Mouse (Mus musculus): ENCODE measurements at regions not wholly inside any gene's neighbourhood (a gene's known extent, or its start where the extent isn't known, plus 50 kb on each side); places are given as distances from the start of the nearest gene placed in this dataset.

DNA sequence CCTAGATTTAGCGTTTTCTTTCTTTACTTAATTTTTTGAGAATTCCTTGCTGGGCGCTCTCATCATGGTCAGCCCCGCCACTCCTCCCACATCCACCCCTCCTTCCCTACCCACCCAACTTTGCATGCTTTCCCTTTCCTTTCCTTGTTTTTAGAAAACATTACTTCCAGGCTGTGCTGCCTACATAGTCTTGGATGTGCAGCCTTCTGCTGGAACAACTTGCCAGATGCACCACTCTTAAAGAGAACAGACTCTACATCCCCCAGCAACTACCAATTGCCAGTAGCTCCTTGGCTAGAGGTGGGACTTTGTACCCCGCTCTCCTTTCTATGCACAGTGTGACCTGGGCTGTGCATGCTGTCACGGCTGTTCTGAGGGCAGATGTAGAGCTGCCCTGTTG, 108.0 kb upstream of the Fndc3a start:
- H3K27ac ChIP-seq (ENCODE audit: insufficient read depth, low read depth, low read length): no peak overlapping the region
- TF ChIP-seq POLR2A (IDR thresholded peaks at IDR 0.05; ENCODE audit: low read depth, low read length) (no peak), CTCF (conservative IDR thresholded peaks at IDR 0.05; ENCODE audit: insufficient read depth, insufficient read length, low read depth, low read length) (no peak)
- no peak for DNase-seq
- H3K36me3 ChIP-seq (ENCODE audit: control insufficient read depth, insufficient read depth, low read length): no peaks in the 10 kb centered on the region
- H3K27me3 ChIP-seq (replicated peaks; ENCODE audit: control insufficient read depth, insufficient read depth, low read length): no peaks in the 10 kb centered on the region
- H3K4me3 ChIP-seq (ENCODE audit: insufficient read depth, low read depth, low read length): no peak overlapping the region
- H3K4me1 ChIP-seq (ENCODE audit: control insufficient read depth, insufficient read depth, low read length): 0 out of 2 replicates have a peak, but pooled peaks cover 6% of the 10 kb centered on the region
- 81% methylated on average over 5 of the region's 5 CpGs for WGBS

DNA sequence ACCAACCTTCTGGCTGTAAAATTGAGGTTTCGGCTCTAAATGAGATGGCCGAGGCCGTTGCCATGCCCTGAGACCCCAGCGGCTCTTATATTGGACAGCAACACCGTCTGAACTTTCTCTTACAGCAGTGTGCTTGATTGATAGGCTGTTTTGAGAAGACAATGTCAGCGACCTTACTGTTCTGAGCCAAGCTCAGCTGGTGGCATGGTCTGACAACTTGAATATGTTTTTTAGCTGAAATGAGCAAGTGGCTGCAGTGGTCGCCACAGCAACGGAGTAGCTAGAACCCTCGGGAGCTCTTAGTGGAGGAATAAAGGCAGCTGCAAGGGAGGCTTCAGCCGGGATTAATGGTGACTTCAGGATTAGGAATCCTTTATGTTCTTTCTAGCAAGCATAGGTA, 107.0 kb upstream of the Fndc3a start:
- DNase-seq: no peak
- WGBS: 48% methylated on average over 10 of the region's 10 CpGs
- Histone ChIP-seq H3K36me3 (ENCODE audit: control insufficient read depth, insufficient read depth, low read length) (no peaks in the 10 kb centered on the region), H3K27me3 (replicated peaks; ENCODE audit: control insufficient read depth, insufficient read depth, low read length) (no peaks in the 10 kb centered on the region), H3K4me1 (ENCODE audit: control insufficient read depth, insufficient read depth, low read length) (0 out of 2 replicates have a peak, but pooled peaks cover 6% of the 10 kb centered on the region), H3K4me3 (ENCODE audit: insufficient read depth, low read depth, low read length) (no peak overlapping the region), H3K27ac (ENCODE audit: insufficient read depth, low read depth, low read length) (no peak overlapping the region)
- TF ChIP-seq CTCF (conservative IDR thresholded peaks at IDR 0.05; ENCODE audit: insufficient read depth, insufficient read length, low read depth, low read length): no peak
- TF ChIP-seq POLR2A (IDR thresholded peaks at IDR 0.05; ENCODE audit: low read depth, low read length): no peak

DNA sequence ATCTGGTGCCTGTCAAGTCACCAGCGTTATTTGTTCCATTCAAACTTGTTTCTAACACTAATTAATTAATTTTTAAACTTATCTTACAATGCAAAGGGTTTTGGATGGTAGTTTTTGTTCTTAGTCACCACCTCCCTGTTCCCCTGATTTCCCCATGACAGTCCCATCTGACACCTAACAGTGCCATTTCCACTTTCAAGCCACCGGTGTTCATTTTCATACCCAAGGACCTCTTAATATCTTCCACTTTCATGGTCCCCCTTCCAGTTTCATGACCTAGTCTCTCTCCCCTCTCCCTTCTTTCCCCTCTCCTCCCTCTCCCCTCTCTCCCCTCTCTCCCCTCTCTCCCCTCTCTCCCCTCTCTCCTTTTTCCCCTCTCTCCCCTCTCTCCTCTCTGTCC, 99.3 kb upstream of the Fndc3a start:
- TF ChIP-seq CTCF (conservative IDR thresholded peaks at IDR 0.05; ENCODE audit: insufficient read depth, insufficient read length, low read depth, low read length): no peak
- TF ChIP-seq POLR2A (IDR thresholded peaks at IDR 0.05; ENCODE audit: low read depth, low read length): no peak
- no peaks in the 10 kb centered on the region for H3K36me3 ChIP-seq (ENCODE audit: control insufficient read depth, insufficient read depth, low read length)
- H3K4me1 ChIP-seq (ENCODE audit: control insufficient read depth, insufficient read depth, low read length): 0 out of 2 replicates have a peak, but pooled peaks cover 3% of the 10 kb centered on the region
- DNase-seq: no peak
- H3K27me3 ChIP-seq (replicated peaks; ENCODE audit: control insufficient read depth, insufficient read depth, low read length): no peaks in the 10 kb centered on the region; the same call in 1 of the 2 replicates
- H3K4me3 ChIP-seq (ENCODE audit: insufficient read depth, low read depth, low read length): no peak overlapping the region
- no peak overlapping the region for H3K27ac ChIP-seq (ENCODE audit: insufficient read depth, low read depth, low read length)
- 85% methylated on average over 2 of the region's 2 CpGs for WGBS

DNA sequence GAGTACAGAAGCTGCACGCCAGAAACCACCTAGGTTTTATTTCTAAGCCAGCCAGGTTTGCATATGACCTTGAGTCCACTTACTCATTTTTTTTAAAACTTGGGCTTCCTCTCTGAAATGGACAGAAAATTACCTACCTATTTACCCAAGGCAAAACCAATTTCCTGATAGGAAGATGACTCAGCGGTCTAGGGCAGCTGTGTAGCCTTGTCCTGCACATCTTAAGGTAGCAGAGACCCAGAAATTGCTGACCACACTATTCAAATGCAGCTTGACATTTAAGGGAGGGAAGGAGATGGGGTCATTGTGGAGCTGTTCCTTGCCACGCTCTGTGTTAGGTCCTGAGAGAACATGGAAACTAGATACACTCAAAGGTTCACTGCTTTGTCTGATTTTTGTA, 98.1 kb upstream of the Fndc3a start:
- H3K4me1 ChIP-seq (ENCODE audit: control insufficient read depth, insufficient read depth, low read length): no peaks in the 10 kb centered on the region
- H3K36me3 ChIP-seq (ENCODE audit: control insufficient read depth, insufficient read depth, low read length): no peaks in the 10 kb centered on the region
- no peak for DNase-seq
- TF ChIP-seq POLR2A (IDR thresholded peaks at IDR 0.05; ENCODE audit: low read depth, low read length) (no peak), CTCF (conservative IDR thresholded peaks at IDR 0.05; ENCODE audit: insufficient read depth, insufficient read length, low read depth, low read length) (no peak)
- H3K27ac ChIP-seq (ENCODE audit: insufficient read depth, low read depth, low read length): no peak overlapping the region
- 78% methylated on average over 3 of the region's 3 CpGs for WGBS
- H3K4me3 ChIP-seq (ENCODE audit: insufficient read depth, low read depth, low read length): no peak overlapping the region
- no peaks in the 10 kb centered on the region; the same call in 1 of the 2 replicates for H3K27me3 ChIP-seq (replicated peaks; ENCODE audit: control insufficient read depth, insufficient read depth, low read length)

DNA sequence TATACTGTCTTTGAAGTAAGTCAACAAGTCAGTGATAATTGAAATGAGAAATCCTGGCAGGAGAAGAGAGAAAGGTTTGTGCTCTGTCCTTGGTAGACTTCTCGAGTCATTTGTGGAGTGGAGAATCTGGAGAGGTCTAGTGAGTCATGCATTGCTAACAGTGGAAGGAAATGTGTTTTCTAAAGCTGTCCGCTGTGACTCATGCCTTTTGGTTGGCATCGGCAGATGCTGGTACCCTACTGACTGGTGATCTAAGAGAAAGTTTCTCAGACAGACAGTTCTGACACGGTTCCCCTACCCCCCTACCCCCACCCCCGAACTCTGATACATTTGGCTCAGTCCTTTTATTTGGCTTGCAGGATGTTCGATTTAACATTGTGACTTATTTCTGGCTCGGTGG, 97.5 kb upstream of the Fndc3a start:
- H3K27me3 ChIP-seq (replicated peaks; ENCODE audit: control insufficient read depth, insufficient read depth, low read length): no peaks in the 10 kb centered on the region; the same call in 1 of the 2 replicates
- H3K27ac ChIP-seq (ENCODE audit: insufficient read depth, low read depth, low read length): no peak overlapping the region
- H3K4me1 ChIP-seq (ENCODE audit: control insufficient read depth, insufficient read depth, low read length): no peaks in the 10 kb centered on the region
- H3K4me3 ChIP-seq (ENCODE audit: insufficient read depth, low read depth, low read length): no peak overlapping the region
- no peak for TF ChIP-seq POLR2A (IDR thresholded peaks at IDR 0.05; ENCODE audit: low read depth, low read length)
- TF ChIP-seq CTCF (conservative IDR thresholded peaks at IDR 0.05; ENCODE audit: insufficient read depth, insufficient read length, low read depth, low read length): no peak
- H3K36me3 ChIP-seq (ENCODE audit: control insufficient read depth, insufficient read depth, low read length): no peaks in the 10 kb centered on the region
- DNase-seq: no peak
- 65% methylated on average over 7 of the region's 7 CpGs for WGBS

DNA sequence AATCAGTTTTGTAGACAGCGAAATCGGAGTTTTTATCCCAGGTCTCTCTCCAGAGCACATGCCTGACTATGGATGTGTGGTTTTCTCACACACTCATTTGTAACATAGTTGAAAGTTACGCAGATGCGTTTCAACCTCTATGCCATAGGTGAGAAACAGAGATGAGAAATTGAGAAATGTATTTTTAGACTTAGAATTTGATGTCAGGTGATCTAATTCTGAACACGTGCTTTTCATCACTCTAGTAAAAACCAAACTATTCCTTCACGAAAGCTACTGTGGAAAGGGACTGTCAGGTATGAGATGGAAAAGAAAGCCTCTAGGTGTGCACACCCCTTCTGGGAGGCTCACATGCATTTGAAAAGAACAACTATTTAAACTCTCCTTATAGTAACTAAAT, 96.8 kb upstream of the Fndc3a start:
- H3K27me3 ChIP-seq (replicated peaks; ENCODE audit: control insufficient read depth, insufficient read depth, low read length): no peaks in the 10 kb centered on the region; the same call in 1 of the 2 replicates
- DNase-seq: no peak
- no peak for TF ChIP-seq POLR2A (IDR thresholded peaks at IDR 0.05; ENCODE audit: low read depth, low read length)
- no peak for TF ChIP-seq CTCF (conservative IDR thresholded peaks at IDR 0.05; ENCODE audit: insufficient read depth, insufficient read length, low read depth, low read length)
- no peak overlapping the region for H3K4me3 ChIP-seq (ENCODE audit: insufficient read depth, low read depth, low read length)
- 96% methylated on average over 6 of the region's 6 CpGs for WGBS
- H3K4me1 ChIP-seq (ENCODE audit: control insufficient read depth, insufficient read depth, low read length): no peaks in the 10 kb centered on the region
- no peaks in the 10 kb centered on the region for H3K36me3 ChIP-seq (ENCODE audit: control insufficient read depth, insufficient read depth, low read length)
- H3K27ac ChIP-seq (ENCODE audit: insufficient read depth, low read depth, low read length): no peak overlapping the region

DNA sequence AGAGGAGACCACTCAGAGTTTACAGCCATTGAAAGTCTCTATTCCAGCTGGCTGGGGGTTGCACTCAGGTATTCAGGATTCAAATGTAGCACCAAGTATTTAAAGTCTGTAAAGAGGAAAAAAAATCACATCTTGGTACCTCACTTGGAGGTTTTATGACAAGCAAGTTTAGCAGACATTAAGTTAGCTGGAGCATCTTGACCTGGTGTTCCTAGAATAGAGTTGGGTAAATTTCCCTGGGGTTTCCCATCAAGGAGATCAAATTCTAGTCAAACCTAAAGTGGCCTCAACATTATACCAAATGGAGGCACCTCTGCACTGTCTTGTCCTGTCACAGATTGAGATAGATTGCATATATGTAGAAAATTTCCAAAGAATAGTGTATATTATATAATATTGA, 93.8 kb upstream of the Fndc3a start:
- Histone ChIP-seq H3K27me3 (replicated peaks; ENCODE audit: control insufficient read depth, insufficient read depth, low read length) (no peaks in the 10 kb centered on the region; the same call in 1 of the 2 replicates), H3K4me3 (ENCODE audit: insufficient read depth, low read depth, low read length) (no peak overlapping the region), H3K36me3 (ENCODE audit: control insufficient read depth, insufficient read depth, low read length) (no peaks in the 10 kb centered on the region), H3K27ac (ENCODE audit: insufficient read depth, low read depth, low read length) (no peak overlapping the region), H3K4me1 (ENCODE audit: control insufficient read depth, insufficient read depth, low read length) (no peaks in the 10 kb centered on the region)
- TF ChIP-seq CTCF (conservative IDR thresholded peaks at IDR 0.05; ENCODE audit: insufficient read depth, insufficient read length, low read depth, low read length): no peak
- no peak for TF ChIP-seq POLR2A (IDR thresholded peaks at IDR 0.05; ENCODE audit: low read depth, low read length)
- DNase-seq: no peak

DNA sequence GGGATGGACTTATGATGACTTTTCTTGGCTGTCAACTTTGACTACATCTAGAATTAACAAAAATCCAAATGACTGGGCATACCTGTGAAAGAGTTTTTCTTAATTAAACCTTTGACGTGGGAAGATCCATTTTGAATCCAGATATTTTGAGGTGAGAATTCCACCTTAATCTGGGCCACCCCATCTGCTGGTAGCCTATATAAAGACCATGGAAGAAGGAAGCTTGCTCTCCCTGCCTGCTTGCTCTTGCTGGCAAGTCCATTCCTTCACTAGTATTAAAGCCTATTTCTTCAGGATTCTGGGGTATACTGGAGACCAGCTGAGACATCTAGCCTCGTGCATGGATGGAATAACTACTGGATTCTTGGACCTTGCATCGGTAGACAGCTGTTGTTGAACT, 80.9 kb upstream of the Fndc3a start:
- no peak overlapping the region for H3K27ac ChIP-seq (ENCODE audit: insufficient read depth, low read depth, low read length)
- no peak overlapping the region for H3K4me3 ChIP-seq (ENCODE audit: insufficient read depth, low read depth, low read length)
- WGBS: 86% methylated on average over 3 of the region's 3 CpGs

More for the DNA sequence above, 80.9 kb upstream of the Fndc3a start:
- Histone ChIP-seq H3K4me1 (ENCODE audit: control insufficient read depth, insufficient read depth, low read length) (no peaks in the 10 kb centered on the region), H3K27me3 (replicated peaks; ENCODE audit: control insufficient read depth, insufficient read depth, low read length) (no peaks in the 10 kb centered on the region), H3K36me3 (ENCODE audit: control insufficient read depth, insufficient read depth, low read length) (no peaks in the 10 kb centered on the region)
- TF ChIP-seq CTCF (conservative IDR thresholded peaks at IDR 0.05; ENCODE audit: insufficient read depth, insufficient read length, low read depth, low read length) (no peak), POLR2A (IDR thresholded peaks at IDR 0.05; ENCODE audit: low read depth, low read length) (no peak)
- no peak for DNase-seq

Measured in kidney, adult 2 months (tissue).